Mouse (Mus musculus) hindbrain, postnatal 0 days (tissue): ENCODE measurements at regions not wholly inside any gene's neighbourhood (a gene's known extent, or its start where the extent isn't known, plus 50 kb on each side); places are given as distances from the start of the nearest gene placed in this dataset.
A peak's percentile ranks its signal among the peaks of the same experiment; 100 is the strongest.

Experiments
- ATAC-seq: fragments of 200-750 bp; cut with Nextera tagmentation; 2 replicates; pipeline ENCODE4 v1.8.0; 2017; ENCODE audit warnings: mild to moderate bottlenecking, moderate TSS enrichment, moderate library complexity
- DNase-seq: peaks from one replicate; pipeline ENCODE4 v3.0.0-alpha.2; 2015; ENCODE audit warnings: low spot score
- H3K27ac ChIP-seq: fragments of 300-500 bp; sonication (generic); 2 replicates; pipeline ENCODE4 v1.5.1; 2014; ENCODE audit warnings: mild to moderate bottlenecking
- H3K27me3 ChIP-seq: fragments of 300-500 bp; sonication (generic); 2 replicates; pipeline ENCODE4 v1.6.1; 2014; ENCODE audit warnings: low read length, mixed read lengths; ENCODE audit not compliant: insufficient read depth
- H3K36me3 ChIP-seq: fragments of 300-500 bp; sonication (generic); 2 replicates; pipeline ENCODE4 v1.6.1; 2014; ENCODE audit warnings: low read length, mixed read lengths; ENCODE audit not compliant: insufficient read depth
- H3K4me1 ChIP-seq: fragments of 300-500 bp; sonication (generic); 2 replicates; pipeline ENCODE4 v1.6.1; 2014; ENCODE audit warnings: antibody characterized with exemption, low read length, mixed read lengths; ENCODE audit not compliant: insufficient read depth
- H3K4me2 ChIP-seq: fragments of 300-500 bp; sonication (generic); 2 replicates; pipeline ENCODE4 v1.6.1; 2014; ENCODE audit warnings: low read depth, mild to moderate bottlenecking, low read length, moderate library complexity, mixed read lengths
- H3K4me3 ChIP-seq: fragments of 300-500 bp; sonication (generic); 2 replicates; pipeline ENCODE4 v1.5.1; 2014; ENCODE audit warnings: low read length
- H3K9ac ChIP-seq: fragments of 300-500 bp; sonication (generic); replicated peaks from 2 replicates; pipeline ENCODE4 v1.6.1; 2014; ENCODE audit warnings: mild to moderate bottlenecking, low read length, moderate library complexity, mixed read lengths
- H3K9me3 ChIP-seq: fragments of 300-500 bp; sonication (generic); 2 replicates; pipeline ENCODE4 v1.6.1; 2016; ENCODE audit warnings: low read length, mixed read lengths
- CTCF ChIP-seq: IDR thresholded peaks from 2 replicates; pipeline ENCODE4 v1.5.1; 2016; ENCODE audit warnings: antibody characterized with exemption, control low read depth, low read depth
- WGBS: fragments of 180-500 bp; shearing (Covaris S2); extraction: QIAGEN DNeasy Blood & Tissue Kit; methylation state at CpG from one replicate; pipeline ENCODE4 v1.1.7; 2014; 5-methylcytosine and 5-hydroxymethylcytosine counted together

GRCm38 (mm10) chr4:83931897-83932654 lies 406.7 kb downstream of the Ccdc171 start:
- no peak overlapping the region for H3K27ac ChIP-seq
- no peaks in the 10 kb centered on the region for H3K36me3 ChIP-seq
- no peak overlapping the region for H3K4me2 ChIP-seq
- no peak for DNase-seq
- 82% methylated on average over 8 of the region's 8 CpGs for WGBS
- TF ChIP-seq CTCF = no peak
- H3K9me3 ChIP-seq = no peaks in the 10 kb centered on the region
- H3K4me3 ChIP-seq = no peak overlapping the region
- H3K4me1 ChIP-seq = no peaks in the 10 kb centered on the region
- H3K27me3 ChIP-seq = no peaks in the 10 kb centered on the region
- no peak overlapping the region for H3K9ac ChIP-seq
- ATAC-seq = no peak

DNA sequence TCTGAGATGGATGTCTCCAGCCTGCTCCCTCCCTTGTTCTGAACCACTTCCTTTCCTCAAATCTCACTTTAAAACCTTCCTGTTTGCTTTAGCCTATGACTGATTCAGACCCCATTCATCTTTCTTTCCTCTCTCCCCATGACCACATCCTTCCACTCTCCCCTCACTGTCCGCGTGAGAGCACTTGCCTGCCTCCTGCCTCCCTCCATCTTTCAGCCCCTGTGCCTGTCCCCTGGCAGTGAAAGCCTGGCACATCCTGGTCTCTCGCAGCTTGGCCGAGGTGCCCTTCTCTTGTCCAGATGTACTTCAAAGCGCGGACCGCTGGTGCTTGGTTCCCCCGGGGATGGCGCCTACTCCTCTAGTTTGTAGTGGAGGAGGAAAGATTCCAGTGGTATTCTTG lies 416.3 kb downstream of the Ccdc171 start:
- no peaks in the 10 kb centered on the region for H3K36me3 ChIP-seq
- H3K27me3 ChIP-seq = no peaks in the 10 kb centered on the region
- no peak for ATAC-seq
- no peak overlapping the region for H3K9ac ChIP-seq
- no peaks in the 10 kb centered on the region for H3K4me1 ChIP-seq
- H3K27ac ChIP-seq = no peak overlapping the region
- no peak for DNase-seq
- H3K9me3 ChIP-seq = no peaks in the 10 kb centered on the region
- TF ChIP-seq CTCF = no peak
- 92% methylated on average over 9 of the region's 9 CpGs for WGBS
- H3K4me3 ChIP-seq = no peak overlapping the region
- no peak overlapping the region for H3K4me2 ChIP-seq

DNA sequence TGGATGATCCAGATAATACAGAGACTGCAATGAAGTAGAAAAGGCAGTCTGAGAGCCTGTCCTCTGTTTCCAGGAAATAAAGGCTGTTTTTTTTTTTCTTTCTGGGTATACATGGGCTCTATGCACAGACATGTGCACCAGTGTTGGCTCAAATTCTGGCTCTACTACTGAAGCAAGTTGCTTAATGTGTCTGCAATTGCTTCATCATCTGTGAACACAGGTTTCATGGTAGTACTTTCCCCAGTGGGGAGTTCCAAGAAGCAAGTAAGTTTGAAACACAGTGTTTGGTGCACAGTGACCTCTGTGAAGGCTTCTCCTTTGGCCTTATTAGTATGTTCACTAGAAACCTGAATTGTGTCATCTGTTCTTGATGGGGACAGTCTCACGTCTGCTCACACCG lies 424.3 kb downstream of the Ccdc171 start:
- H3K9ac ChIP-seq = no peak overlapping the region
- WGBS = 97% methylated on average over 2 of the region's 2 CpGs
- no peak overlapping the region for H3K4me3 ChIP-seq
- H3K4me2 ChIP-seq = no peak overlapping the region
- no peak for DNase-seq
- H3K27me3 ChIP-seq = no peaks in the 10 kb centered on the region
- no peaks in the 10 kb centered on the region for H3K36me3 ChIP-seq
- peaks cover 4% of the 10 kb centered on the region; the same call in 1 of the 2 replicates for H3K4me1 ChIP-seq
- H3K27ac ChIP-seq = no peak overlapping the region
- no peak for ATAC-seq
- H3K9me3 ChIP-seq = no peaks in the 10 kb centered on the region
- TF ChIP-seq CTCF = no peak

GRCm38 (mm10) chr4:83950809-83951409 lies 425.6 kb downstream of the Ccdc171 start:
- H3K36me3 ChIP-seq = no peaks in the 10 kb centered on the region
- 61% methylated on average over 10 of the region's 10 CpGs for WGBS

DNA sequence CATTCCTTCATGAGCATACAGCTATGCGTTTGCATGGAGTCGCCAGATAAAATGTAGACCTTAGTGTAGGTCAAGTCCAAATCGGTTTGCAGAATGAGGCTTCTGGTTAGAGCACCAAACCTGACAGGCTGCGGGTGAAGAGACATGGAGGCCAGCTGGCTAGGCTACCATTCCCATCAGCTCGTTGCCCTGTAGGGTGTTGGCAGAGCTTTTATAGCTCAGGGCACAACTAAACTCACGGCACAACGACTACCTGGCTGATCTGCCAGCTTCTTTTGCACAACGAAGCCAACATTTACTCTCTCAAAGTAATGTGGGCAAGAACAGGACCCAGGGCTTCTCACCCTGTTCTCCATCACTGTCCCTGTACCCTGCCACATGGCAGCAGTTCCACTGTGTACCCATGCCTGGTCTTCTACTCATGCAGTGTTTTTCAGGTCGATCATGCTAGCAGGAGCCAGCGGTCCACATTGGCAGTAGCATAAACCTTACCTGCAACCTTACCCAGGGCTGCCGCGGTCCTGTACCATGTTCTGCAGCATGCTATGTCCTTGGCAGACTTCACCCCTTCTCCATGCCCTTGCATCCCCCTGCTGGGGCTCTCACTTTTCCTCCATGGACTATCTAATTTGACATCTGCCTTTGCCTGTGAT lies 431.0 kb downstream of the Ccdc171 start:
- no peak overlapping the region for H3K4me2 ChIP-seq
- H3K4me3 ChIP-seq = no peak overlapping the region
- no peak for TF ChIP-seq CTCF
- H3K27ac ChIP-seq = no peak overlapping the region
- H3K9ac ChIP-seq = no peak overlapping the region
- DNase-seq (no peak), ATAC-seq (no peak)
- H3K36me3 ChIP-seq = no peaks in the 10 kb centered on the region
- H3K4me1 ChIP-seq = peaks cover 2% of the 10 kb centered on the region; the same call in 1 of the 2 replicates
- no peaks in the 10 kb centered on the region for H3K9me3 ChIP-seq
- no peaks in the 10 kb centered on the region for H3K27me3 ChIP-seq
- 82% methylated on average over 12 of the region's 12 CpGs for WGBS

More at GRCm38 (mm10) chr4:83950809-83951409, 425.6 kb downstream of the Ccdc171 start:
- Histone ChIP-seq H3K27ac (no peak overlapping the region), H3K4me2 (no peak overlapping the region), H3K27me3 (no peaks in the 10 kb centered on the region), H3K9ac (no peak overlapping the region), H3K4me3 (no peak overlapping the region), H3K9me3 (no peaks in the 10 kb centered on the region), H3K4me1 (peaks cover 4% of the 10 kb centered on the region; the same call in 1 of the 2 replicates)
- TF ChIP-seq CTCF = no peak
- ATAC-seq = peak; percentile 62
- DNase-seq = no peak

GRCm38 (mm10) chr4:83957217-83957692 lies 431.9 kb downstream of the Ccdc171 start:
- 61% methylated on average over 5 of the region's 5 CpGs for WGBS
- no peak overlapping the region for H3K9ac ChIP-seq
- H3K36me3 ChIP-seq = no peaks in the 10 kb centered on the region
- no peak overlapping the region for H3K4me2 ChIP-seq
- no peak for ATAC-seq
- no peaks in the 10 kb centered on the region for H3K27me3 ChIP-seq
- H3K4me1 ChIP-seq = no peaks in the 10 kb centered on the region
- DNase-seq = no peak
- H3K27ac ChIP-seq = no peak overlapping the region
- no peak for TF ChIP-seq CTCF
- H3K4me3 ChIP-seq = no peak overlapping the region
- no peaks in the 10 kb centered on the region for H3K9me3 ChIP-seq

- DNase-seq = no peak
- no peak overlapping the region for H3K4me3 ChIP-seq
- H3K36me3 ChIP-seq = no peaks in the 10 kb centered on the region
- H3K27me3 ChIP-seq = no peaks in the 10 kb centered on the region
- no peak for ATAC-seq
- no peak for TF ChIP-seq CTCF
- H3K9me3 ChIP-seq = no peaks in the 10 kb centered on the region
- 95% methylated on average over 1 of the region's 1 CpGs for WGBS
- no peaks in the 10 kb centered on the region for H3K4me1 ChIP-seq
- no peak overlapping the region for H3K27ac ChIP-seq
- H3K9ac ChIP-seq = no peak overlapping the region
- H3K4me2 ChIP-seq = no peak overlapping the region
These were observed 441.6 kb downstream of the Ccdc171 start for GRCm38 (mm10) chr4:83966898-83967297.
